Mouse (Mus musculus) hindbrain, embryonic 12.5 days (tissue): ENCODE results near the gene Nlrp6. TPM values are rescaled to one million over a fixed set of nuclear protein-coding genes. Genes with fewer than 3 reads are reported as not detected.
A peak's percentile ranks its signal among the peaks of the same experiment; 100 is the strongest.

ENCODE experiments used
- ATAC-seq: fragments of 200-750 bp; cut with Nextera tagmentation; 2 replicates; pipeline ENCODE4 v1.8.0; 2017; ENCODE audit warnings: moderate TSS enrichment; ENCODE audit not compliant: low FRiP score
- H3K27ac ChIP-seq: fragments of 300-500 bp; sonication (generic); 2 replicates; pipeline ENCODE4 v1.5.1; 2016; ENCODE audit warnings: mild to moderate bottlenecking
- H3K27me3 ChIP-seq: fragments of 300-500 bp; sonication (generic); 2 replicates; pipeline ENCODE4 v1.6.1; 2016; ENCODE audit warnings: mild to moderate bottlenecking
- H3K36me3 ChIP-seq: fragments of 300-500 bp; sonication (generic); 2 replicates; pipeline ENCODE4 v1.6.1; 2016; ENCODE audit warnings: mild to moderate bottlenecking
- H3K4me1 ChIP-seq: fragments of 300-500 bp; sonication (generic); 2 replicates; pipeline ENCODE4 v1.6.1; 2016
- H3K4me2 ChIP-seq: fragments of 300-500 bp; sonication (generic); replicated peaks from 2 replicates; pipeline ENCODE4 v1.6.1; 2016; ENCODE audit warnings: mild to moderate bottlenecking
- H3K4me3 ChIP-seq: fragments of 300-500 bp; sonication (generic); 2 replicates; pipeline ENCODE4 v1.5.1; 2016; ENCODE audit warnings: mild to moderate bottlenecking
- H3K9ac ChIP-seq: fragments of 300-500 bp; sonication (generic); 2 replicates; pipeline ENCODE4 v1.6.1; 2016; ENCODE audit warnings: mild to moderate bottlenecking, moderate library complexity
- H3K9me3 ChIP-seq: fragments of 300-500 bp; sonication (generic); replicated peaks from 2 replicates; pipeline ENCODE4 v1.6.1; 2016; ENCODE audit warnings: mild to moderate bottlenecking
- WGBS: fragments of 180-500 bp; shearing (Covaris S2); methylation state at CpG from one replicate; pipeline ENCODE4 v1.1.7; 2016; 5-methylcytosine and 5-hydroxymethylcytosine counted together
- polyA plus RNA-seq: library from polyadenylated mRNA; unstranded; fragments of >200 nt; fragmentation: Nextera tagmentation; extraction: Ambion mirVana; gene quantifications from 2 replicates; pipeline ENCODE4 v1.2.1, GENCODE M21; 2016

Gene Nlrp6
- polyA plus RNA-seq, 1 experiment from 2014 or later, result 0.27 TPM

DNA sequence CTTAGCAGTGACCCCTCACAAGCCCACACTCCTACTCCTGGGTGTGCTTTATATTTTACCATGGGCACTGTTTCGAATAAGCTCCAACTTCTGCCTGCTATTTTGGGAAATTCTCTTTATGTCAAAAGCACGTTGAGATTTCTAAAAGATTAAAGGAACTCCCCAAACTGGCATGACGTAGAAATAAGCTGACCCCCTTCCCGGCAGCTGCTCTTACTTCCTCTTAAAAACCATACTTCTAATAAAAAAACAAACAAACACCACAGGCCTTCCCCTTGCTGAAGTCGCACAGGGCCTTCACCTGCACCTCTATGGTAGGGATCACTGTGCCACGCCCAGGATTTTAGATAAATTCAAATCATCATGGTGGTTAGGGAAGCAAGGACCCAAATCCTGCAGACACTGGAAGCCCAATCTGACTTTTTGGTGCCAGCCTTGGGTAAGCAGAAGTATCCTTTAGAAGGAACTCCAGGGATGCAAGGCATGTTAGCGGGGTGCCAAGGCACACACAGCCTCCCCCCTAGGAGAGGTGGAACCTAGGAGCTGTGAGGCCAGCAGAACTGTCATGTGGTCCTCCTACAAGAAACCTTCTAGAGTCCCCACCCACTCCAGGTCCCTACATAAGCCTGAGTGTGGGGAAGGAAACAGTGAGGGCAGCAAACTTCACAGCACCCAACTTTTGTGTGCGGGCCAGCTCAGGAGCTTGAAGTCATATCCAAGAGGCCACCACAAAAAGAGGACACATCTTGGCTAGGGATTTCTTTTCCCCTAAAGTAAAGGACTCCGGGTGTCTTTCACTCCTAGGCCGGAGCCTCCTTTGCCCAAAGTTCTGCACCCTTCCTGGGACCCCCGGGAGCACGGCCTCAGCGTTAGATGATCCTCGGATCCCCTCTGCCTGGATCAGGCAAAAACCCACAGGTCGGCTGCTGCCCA, 33.4 kb downstream of the Nlrp6 start:
- H3K27ac ChIP-seq, result no peak overlapping the region
- peak overlapping the region; percentile 39 for H3K4me3 ChIP-seq
- H3K4me1 ChIP-seq, result peaks cover 30% of the 10 kb centered on the region
- no peak for ATAC-seq
- no peaks in the 10 kb centered on the region for H3K36me3 ChIP-seq
- H3K9me3 ChIP-seq, result no peaks in the 10 kb centered on the region
- 0 out of 2 replicates have a peak, but pooled peaks cover 3% of the 10 kb centered on the region for H3K27me3 ChIP-seq
- peak overlapping the region; percentile 49 for H3K9ac ChIP-seq
- peak overlapping the region; percentile 60 for H3K4me2 ChIP-seq
- 69% methylated on average over 15 of the region's 15 CpGs for WGBS

DNA sequence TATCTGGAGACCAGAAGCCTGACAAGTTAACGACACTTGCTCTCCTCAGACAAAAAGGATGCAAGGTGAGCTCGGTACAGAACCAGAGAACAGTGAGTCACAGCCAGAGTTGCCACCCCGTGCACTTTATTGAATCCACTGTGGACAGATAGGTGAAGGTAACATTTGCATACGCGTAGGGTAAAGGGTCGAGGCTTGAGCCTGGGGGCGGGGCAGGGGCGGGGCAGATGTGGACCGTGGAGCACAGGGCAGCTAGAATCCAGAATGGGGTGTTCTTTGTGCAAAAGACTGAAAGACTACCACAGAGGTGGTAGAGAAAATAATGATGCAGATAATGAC, 34.0 kb downstream of the Nlrp6 start:
- ATAC-seq, result no peak
- H3K36me3 ChIP-seq, result no peaks in the 10 kb centered on the region
- no peaks in the 10 kb centered on the region for H3K9me3 ChIP-seq
- peak overlapping the region; percentile 60 for H3K4me2 ChIP-seq
- peaks cover 36% of the 10 kb centered on the region for H3K4me1 ChIP-seq
- peak overlapping the region; percentile 49 for H3K9ac ChIP-seq
- H3K4me3 ChIP-seq, result peak overlapping the region; percentile 39
- H3K27me3 ChIP-seq, result 0 out of 2 replicates have a peak, but pooled peaks cover 3% of the 10 kb centered on the region
- H3K27ac ChIP-seq, result no peak overlapping the region
- WGBS, result 12% methylated on average over 9 of the region's 9 CpGs

DNA sequence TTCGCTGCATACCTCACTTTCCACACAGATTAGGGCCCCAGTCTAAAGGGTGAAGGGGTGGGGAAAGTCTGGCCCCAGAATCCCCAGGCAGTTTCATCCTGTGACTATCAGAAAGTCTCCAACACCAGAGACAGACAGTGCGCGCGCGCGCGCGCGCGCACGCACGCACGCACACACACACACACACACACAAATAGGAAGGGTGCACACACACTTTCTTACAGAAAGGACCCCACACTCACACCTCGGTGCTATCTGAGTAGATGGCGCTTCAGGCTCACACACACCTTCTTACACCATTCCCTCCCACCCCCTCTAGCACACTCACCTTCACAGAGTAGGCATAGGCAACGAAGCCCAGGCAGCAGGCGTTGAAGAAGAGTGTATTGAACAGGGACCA, 34.6 kb downstream of the Nlrp6 start:
- peak; percentile 59 for ATAC-seq
- Histone ChIP-seq H3K4me1 (peaks cover 35% of the 10 kb centered on the region), H3K4me3 (peak overlapping the region; percentile 39), H3K27me3 (0 out of 2 replicates have a peak, but pooled peaks cover 3% of the 10 kb centered on the region), H3K9ac (peak overlapping the region; percentile 49), H3K4me2 (peak overlapping the region; percentile 60), H3K9me3 (no peaks in the 10 kb centered on the region), H3K36me3 (no peaks in the 10 kb centered on the region), H3K27ac (peak overlapping the region; percentile 52; the same call in 1 of the 2 replicates)
- WGBS, result 18% methylated on average over 17 of the region's 17 CpGs

DNA sequence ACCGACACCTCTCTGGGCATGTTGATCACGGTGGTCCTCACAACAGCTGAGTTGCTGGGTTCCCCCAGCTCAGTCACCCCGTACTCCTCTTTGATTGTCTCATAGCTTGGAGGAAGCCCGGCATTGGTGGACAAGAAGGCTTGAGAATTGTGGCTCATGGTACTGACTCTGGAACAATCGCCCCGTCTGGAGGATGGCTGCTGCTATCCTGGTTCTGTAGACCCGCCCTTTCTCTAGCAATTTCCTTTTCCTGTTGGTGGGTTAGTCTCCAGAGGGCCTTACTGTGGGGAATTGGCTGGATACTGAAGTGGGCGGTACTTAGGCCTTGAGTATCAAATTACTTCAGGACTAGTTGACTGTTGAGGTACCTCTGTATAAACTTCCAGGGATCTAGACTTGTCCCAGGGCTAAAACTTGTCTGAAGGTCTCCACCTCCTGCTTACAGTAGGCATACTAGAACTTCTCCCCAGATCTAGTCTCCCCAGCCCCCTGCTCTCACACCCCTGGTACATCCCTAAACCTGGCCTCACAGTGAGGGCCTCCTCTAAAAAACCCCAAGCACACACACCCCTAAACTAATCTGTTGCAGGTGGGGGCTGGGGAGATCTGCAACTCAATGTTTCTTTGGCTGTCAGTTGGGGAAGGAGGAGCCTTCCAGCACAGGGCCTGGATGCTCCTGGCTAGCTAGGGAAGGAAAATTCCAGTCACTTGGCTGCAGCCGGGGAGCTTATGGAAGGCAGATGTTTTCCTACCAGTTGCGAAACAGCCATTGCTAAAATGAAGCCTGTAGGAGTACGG, 35.3 kb downstream of the Nlrp6 start, which contains the start of the genes Gm45717 and Ifitm2:
Gm45717 (minus strand) TSS at position 180 of the 798 bp plus-strand sequence.
Ifitm2 (minus strand) TSS at position 230 of the 798 bp plus-strand sequence.
- peak within 1 kb of the TSS; percentile 52; the same call in 1 of the 2 replicates for H3K27ac ChIP-seq
- peaks cover 29% of the 10 kb centered on the region for H3K4me1 ChIP-seq
- H3K4me2 ChIP-seq, result peak within 1 kb of the TSS; percentile 60
- H3K27me3 ChIP-seq, result 0 out of 2 replicates have a peak, but pooled peaks cover 3% of the 10 kb centered on the region
- peak within 1 kb of the TSS; percentile 49 for H3K9ac ChIP-seq
- ATAC-seq, result peak; percentile 66; the same call in 1 of the 2 replicates
- WGBS, result 24% methylated on average over 11 of the region's 11 CpGs
- H3K4me3 ChIP-seq, result peak within 1 kb of the TSS; percentile 39
- no peaks in the 10 kb centered on the region for H3K36me3 ChIP-seq
- H3K9me3 ChIP-seq, result no peaks in the 10 kb centered on the region

DNA sequence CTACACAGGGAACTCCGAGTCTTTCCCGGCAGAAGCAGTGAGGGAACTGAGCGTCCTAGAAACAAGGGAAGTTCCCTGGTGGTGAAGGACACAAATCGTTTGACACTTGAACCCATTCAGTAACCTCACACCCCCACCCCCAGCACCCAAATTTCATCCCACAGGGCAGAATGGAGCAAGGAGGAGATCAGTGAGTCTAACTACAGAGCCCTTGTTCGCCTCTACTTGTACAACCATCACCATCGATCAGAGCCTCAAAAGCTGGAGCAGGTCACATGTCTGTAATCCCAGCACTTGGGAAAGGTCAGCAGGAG, 35.8 kb downstream of the Nlrp6 start:
- Histone ChIP-seq H3K4me3 (no peak overlapping the region), H3K9me3 (no peaks in the 10 kb centered on the region), H3K4me1 (peaks cover 24% of the 10 kb centered on the region), H3K36me3 (no peaks in the 10 kb centered on the region), H3K4me2 (peak overlapping the region; percentile 60; the same call in 1 of the 2 replicates), H3K27ac (no peak overlapping the region), H3K9ac (no peak overlapping the region), H3K27me3 (0 out of 2 replicates have a peak, but pooled peaks cover 3% of the 10 kb centered on the region)
- WGBS, result 56% methylated on average over 6 of the region's 6 CpGs
- ATAC-seq, result no peak

DNA sequence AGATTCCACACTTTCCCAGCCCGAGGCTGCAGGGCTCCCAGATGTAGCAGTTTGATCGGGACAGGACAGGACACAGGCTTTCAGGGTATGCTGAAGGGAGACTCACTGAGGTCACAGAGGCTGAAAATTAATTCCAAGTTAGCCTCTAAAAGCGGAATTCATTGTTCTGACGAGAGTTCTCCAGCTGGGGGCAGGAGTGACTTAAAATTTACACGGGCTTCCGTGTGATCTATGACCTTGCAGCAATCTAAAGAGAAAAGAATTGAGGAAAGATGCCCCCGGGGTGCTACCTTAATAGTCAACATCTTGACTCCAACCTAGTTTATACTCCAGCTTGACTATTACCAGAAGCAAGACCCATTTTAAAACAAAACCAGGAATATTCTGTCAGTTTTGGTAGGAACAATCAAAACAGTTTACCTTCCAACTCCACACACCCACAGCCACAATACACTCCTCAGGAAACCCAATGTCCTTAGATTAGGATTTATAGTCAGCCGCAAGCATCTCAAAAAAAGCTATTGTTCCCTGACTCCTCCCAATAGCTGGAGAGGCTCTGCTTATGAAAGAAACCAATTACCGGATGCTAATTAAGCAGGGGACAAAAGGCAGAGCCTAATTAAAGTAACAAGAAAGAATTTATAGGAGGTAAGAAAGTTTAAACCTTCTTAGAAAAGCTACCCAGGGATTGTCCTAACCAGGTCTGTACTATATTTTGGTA, 38.6 kb downstream of the Nlrp6 start:
- no peak overlapping the region for H3K4me3 ChIP-seq
- no peak overlapping the region for H3K4me2 ChIP-seq
- H3K36me3 ChIP-seq, result no peaks in the 10 kb centered on the region
- H3K27me3 ChIP-seq, result 0 out of 2 replicates have a peak, but pooled peaks cover 3% of the 10 kb centered on the region
- ATAC-seq, result no peak
- peaks cover 18% of the 10 kb centered on the region for H3K4me1 ChIP-seq
- no peak overlapping the region for H3K27ac ChIP-seq
- no peak overlapping the region for H3K9ac ChIP-seq
- 7% methylated on average over 9 of the region's 9 CpGs for WGBS
- no peaks in the 10 kb centered on the region for H3K9me3 ChIP-seq

DNA sequence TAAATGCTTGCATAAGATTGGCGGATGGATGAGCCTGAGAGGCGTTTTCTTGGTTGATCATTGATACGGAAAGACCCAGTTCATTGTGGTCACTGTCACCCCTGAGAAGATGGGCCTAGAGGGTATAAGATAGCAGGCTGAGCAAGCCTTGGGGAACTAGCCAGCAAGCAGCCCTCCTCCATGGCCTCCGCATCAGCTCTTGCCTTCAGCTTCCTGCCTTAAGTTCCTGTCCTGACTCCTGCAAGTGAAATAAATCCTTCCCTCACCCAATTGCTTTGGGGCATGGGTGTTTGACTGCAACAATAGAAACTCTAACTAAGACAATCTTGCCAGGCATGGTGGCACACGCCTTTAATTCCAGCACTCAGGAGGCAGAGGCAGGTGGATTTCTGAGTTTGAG, 39.3 kb downstream of the Nlrp6 start:
- H3K9me3 ChIP-seq, result no peaks in the 10 kb centered on the region
- no peak for ATAC-seq
- no peak overlapping the region for H3K4me3 ChIP-seq
- WGBS, result 61% methylated on average over 5 of the region's 5 CpGs
- H3K36me3 ChIP-seq, result no peaks in the 10 kb centered on the region
- no peak overlapping the region for H3K9ac ChIP-seq
- H3K4me2 ChIP-seq, result no peak overlapping the region
- H3K27ac ChIP-seq, result no peak overlapping the region
- H3K4me1 ChIP-seq, result peaks cover 12% of the 10 kb centered on the region
- H3K27me3 ChIP-seq, result 0 out of 2 replicates have a peak, but pooled peaks cover 3% of the 10 kb centered on the region

DNA sequence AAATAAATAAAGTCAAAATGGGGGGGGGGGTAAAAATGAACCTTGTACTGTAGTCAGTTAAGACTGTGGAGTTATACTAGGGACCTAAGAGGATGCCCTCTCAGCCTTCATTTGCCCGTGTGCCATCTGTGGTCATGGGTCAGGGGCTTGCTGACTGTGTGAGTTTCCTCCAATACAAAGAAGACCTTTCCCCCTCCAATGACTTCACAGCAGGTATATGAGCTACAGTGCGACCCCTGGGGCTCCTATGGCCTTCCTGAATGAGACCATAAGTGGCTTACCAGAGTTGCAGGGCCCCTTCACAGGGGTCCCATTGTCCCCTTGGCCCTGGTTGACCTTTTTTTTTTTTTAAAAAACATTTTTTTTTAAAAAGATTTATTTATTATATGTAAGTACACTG, 40.7 kb downstream of the Nlrp6 start:
- 50% methylated on average over 2 of the region's 2 CpGs for WGBS
- Histone ChIP-seq H3K27ac (no peak overlapping the region), H3K27me3 (0 out of 2 replicates have a peak, but pooled peaks cover under 1% of the 10 kb centered on the region), H3K9ac (no peak overlapping the region), H3K36me3 (no peaks in the 10 kb centered on the region), H3K9me3 (no peaks in the 10 kb centered on the region), H3K4me1 (peaks cover 8% of the 10 kb centered on the region; the same call in 1 of the 2 replicates), H3K4me3 (no peak overlapping the region), H3K4me2 (no peak overlapping the region)
- no peak for ATAC-seq

DNA sequence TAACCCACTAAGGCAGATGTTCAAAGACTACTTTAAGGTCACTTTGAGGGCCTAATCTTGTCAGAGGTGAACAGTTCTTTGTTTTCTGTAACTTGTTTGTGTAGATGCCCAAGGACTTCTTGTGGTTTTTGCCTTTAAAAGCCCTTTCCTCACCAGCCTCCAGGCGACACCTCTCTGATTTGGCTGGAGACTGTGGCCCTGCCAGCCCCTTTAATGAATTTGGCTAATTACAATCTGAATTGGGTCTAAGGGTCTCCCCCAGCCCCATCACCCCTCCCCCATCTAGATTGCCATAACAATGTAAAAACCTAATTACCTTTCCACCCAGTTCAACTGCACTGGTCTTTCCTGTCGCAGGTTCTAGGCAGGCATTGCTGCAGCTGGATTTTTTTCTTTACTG, 42.0 kb downstream of the Nlrp6 start:
- H3K27ac ChIP-seq, result no peak overlapping the region
- H3K4me2 ChIP-seq, result no peak overlapping the region
- H3K4me1 ChIP-seq, result peaks cover 9% of the 10 kb centered on the region
- no peaks in the 10 kb centered on the region for H3K27me3 ChIP-seq
- ATAC-seq, result no peak
- WGBS, result 62% methylated on average over 2 of the region's 2 CpGs
- no peaks in the 10 kb centered on the region for H3K9me3 ChIP-seq
- no peaks in the 10 kb centered on the region for H3K36me3 ChIP-seq
- no peak overlapping the region for H3K4me3 ChIP-seq
- no peak overlapping the region for H3K9ac ChIP-seq

DNA sequence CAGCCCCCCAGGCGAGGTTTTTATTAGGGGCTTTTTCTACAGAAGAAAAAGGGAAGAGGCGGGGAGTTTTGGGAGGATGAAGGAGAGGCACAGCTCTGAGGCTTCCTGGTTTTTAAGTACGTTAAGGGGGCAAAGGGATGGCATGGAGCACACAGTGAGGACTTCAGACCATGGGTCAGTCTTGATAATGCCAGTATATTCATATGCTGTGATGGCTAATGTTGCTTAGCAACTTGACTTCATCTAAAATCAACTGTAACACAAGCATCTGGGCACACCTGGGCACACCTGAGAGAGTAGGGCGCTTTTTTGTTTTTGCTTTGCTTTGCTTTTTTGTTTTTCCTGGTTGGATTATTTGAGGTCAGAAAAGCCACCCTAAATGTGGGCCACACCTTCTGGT, 46.2 kb downstream of the Nlrp6 start, which contains the start of gene Ifitm1:
Ifitm1 (plus strand) TSS at position 301 of the 400 bp plus-strand sequence.
- no peak within 1 kb of the TSS for H3K4me3 ChIP-seq
- H3K9ac ChIP-seq, result no peak within 1 kb of the TSS; the same call in 1 of the 2 replicates
- no peak within 1 kb of the TSS for H3K4me2 ChIP-seq
- 84% methylated on average over 4 of the region's 4 CpGs for WGBS
- H3K27me3 ChIP-seq, result 0 out of 2 replicates have a peak, but pooled peaks cover 7% of the 10 kb centered on the region
- no peak within 1 kb of the TSS for H3K27ac ChIP-seq
- no peak for ATAC-seq
- peaks cover 4% of the 10 kb centered on the region for H3K4me1 ChIP-seq
- no peaks in the 10 kb centered on the region for H3K36me3 ChIP-seq
- no peaks in the 10 kb centered on the region for H3K9me3 ChIP-seq

DNA sequence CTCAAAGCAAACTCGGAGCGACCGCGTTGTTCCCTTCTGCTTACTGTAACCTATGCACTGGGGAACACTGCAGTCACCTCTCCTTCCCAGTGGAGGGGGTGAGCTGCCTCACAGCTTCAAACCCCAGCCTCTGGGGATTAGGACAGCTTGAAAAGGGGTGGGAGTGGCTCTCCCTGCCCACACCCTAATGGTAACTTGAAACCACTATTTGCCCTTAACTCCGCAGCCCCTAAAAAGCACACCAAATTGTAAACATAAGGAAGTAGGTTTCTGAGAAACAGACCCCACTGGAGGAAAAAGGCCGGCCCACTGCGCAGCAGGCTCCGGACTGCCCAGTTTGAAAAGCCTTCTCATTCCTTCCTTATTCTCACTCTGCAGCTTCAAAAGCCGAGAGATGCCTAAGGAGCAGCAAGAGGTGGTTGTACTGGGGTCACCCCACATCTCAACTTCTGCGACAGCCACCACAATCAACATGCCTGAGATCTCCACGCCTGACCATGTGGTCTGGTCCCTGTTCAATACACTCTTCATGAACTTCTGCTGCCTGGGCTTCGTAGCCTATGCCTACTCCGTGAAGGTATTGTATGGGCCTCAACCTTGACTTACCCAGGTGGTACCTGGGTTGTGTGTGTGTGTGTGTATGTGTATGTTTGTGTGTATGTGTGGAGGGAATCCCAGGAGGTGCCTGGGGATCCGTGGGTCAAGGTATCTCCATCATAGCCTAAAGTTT, 47.3 kb downstream of the Nlrp6 start:
- H3K9me3 ChIP-seq, result no peaks in the 10 kb centered on the region
- H3K27ac ChIP-seq, result no peak overlapping the region
- H3K27me3 ChIP-seq, result 0 out of 2 replicates have a peak, but pooled peaks cover 7% of the 10 kb centered on the region
- H3K4me3 ChIP-seq, result no peak overlapping the region
- ATAC-seq, result no peak
- H3K9ac ChIP-seq, result no peak overlapping the region; the same call in 1 of the 2 replicates
- H3K36me3 ChIP-seq, result no peaks in the 10 kb centered on the region
- H3K4me2 ChIP-seq, result no peak overlapping the region
- H3K4me1 ChIP-seq, result peaks cover 4% of the 10 kb centered on the region
- 9% methylated on average over 14 of the region's 14 CpGs for WGBS
